ENCODE assay signal across 25 mouse cellular contexts in genomic region chr19:23369275-23369674, GRCm38 (mm10).
A peak's percentile ranks its signal among the peaks of the same experiment; 100 is the strongest.
DNase-seq lines count a peak whose midpoint lies in the region; ATAC-seq and TF ChIP-seq lines count a peak whose summit lies in the region.
"Had no signal": no experiment of that assay in that cellular context is flagged by ENCODE, and none has a peak within 500 bp of the region (broad histone marks: within the 10 kb centered on the region; RNA-seq: fewer than 3 reads in every experiment).

No protein-coding gene starts in this region.

- H3K27ac ChIP-seq in MEL (ENCODE audit: control insufficient read depth, low read depth, low read length) = no peak overlapping the region
- no peak overlapping the region for H3K27ac ChIP-seq in heart, embryonic 10.5 days
- H3K27ac ChIP-seq: embryonic facial prominence, embryonic 10.5 days; embryonic facial prominence, embryonic 12.5 days; forebrain, embryonic 13.5 days; forebrain, embryonic 15.5 days had no signal

- peak in 1 of 2 experiments; percentile 27; a peak in 1 of 4 replicates for TF ChIP-seq EP300 in MEL (IDR thresholded peaks at IDR 0.05; ENCODE audit: low read depth in 1 of 2, low read length in 2 of 2)

- no peak for TF ChIP-seq CTCF in MEL (IDR thresholded peaks at IDR 0.05 in 2 of 3, conservative IDR thresholded peaks at IDR 0.05 in 1 of 3; ENCODE audit: control insufficient read depth in 1 of 3, insufficient read depth in 1 of 3, low read depth in 2 of 3, low read length in 3 of 3, poor library complexity in 1 of 3, severe bottlenecking in 1 of 3)

- DNase-seq in 416B (ENCODE audit: low read depth) = peak; percentile 43
- DNase-seq in MEL (ENCODE audit: low read depth, low spot score) = peak; percentile 34
- no peak for DNase-seq in lung, adult 18-20 months
- no peak for DNase-seq in heart, embryonic 10.5 days (ENCODE audit: low spot score)
- no peak for DNase-seq in thymus, postnatal 4 days
- DNase-seq: adrenal gland, adult 2 months; adrenal gland, postnatal 10 days; adrenal gland, postnatal 25 days; B cell, adult 2 months; cerebellum, adult 11 months; cerebellum, adult 18-20 months; cerebellum, adult 8-10 months; cerebellum, adult 9-11 months; cerebellum, postnatal 14 days; cerebellum, postnatal 36 days; forebrain, postnatal 0 days had no signal

- H3K4me1 ChIP-seq in MEL (ENCODE audit: control insufficient read depth in 1 of 2, insufficient read depth in 2 of 2, low read length in 2 of 2) = no peaks in the 10 kb centered on the region
- H3K4me1 ChIP-seq in heart, embryonic 10.5 days = no peaks in the 10 kb centered on the region
- H3K4me1 ChIP-seq: embryonic facial prominence, embryonic 10.5 days; embryonic facial prominence, embryonic 12.5 days; forebrain, embryonic 13.5 days; forebrain, embryonic 15.5 days had no signal

- no peaks in the 10 kb centered on the region for H3K9me3 ChIP-seq in MEL (replicated peaks; ENCODE audit: insufficient read depth, low read length)
- no peaks in the 10 kb centered on the region for H3K9me3 ChIP-seq in heart, embryonic 10.5 days
- H3K9me3 ChIP-seq: embryonic facial prominence, embryonic 10.5 days; embryonic facial prominence, embryonic 12.5 days; forebrain, embryonic 13.5 days; forebrain, embryonic 15.5 days; G1E had no signal

- no peak for TF ChIP-seq POLR2A in MEL (IDR thresholded peaks at IDR 0.05; ENCODE audit: control insufficient read depth in 1 of 2, insufficient read depth in 1 of 2, low read depth in 1 of 2, low read length in 2 of 2, poor library complexity in 1 of 2)

- TF ChIP-seq RAD21 in MEL (IDR thresholded peaks at IDR 0.05; ENCODE audit: low read depth, low read length) = no peak

- H3K36me3 ChIP-seq in MEL (ENCODE audit: control insufficient read depth in 1 of 2, insufficient read depth in 2 of 2, low read length in 2 of 2) = no peaks in the 10 kb centered on the region
- no peaks in the 10 kb centered on the region for H3K36me3 ChIP-seq in heart, embryonic 10.5 days
- H3K36me3 ChIP-seq: embryonic facial prominence, embryonic 10.5 days; embryonic facial prominence, embryonic 12.5 days; forebrain, embryonic 15.5 days; G1E had no signal

- H3K79me2 ChIP-seq in MEL (ENCODE audit: control insufficient read depth, insufficient read depth, low read length, poor library complexity) = no peaks in the 10 kb centered on the region

- no peak overlapping the region for H3K4me3 ChIP-seq in MEL (ENCODE audit: control insufficient read depth in 1 of 2, insufficient read depth in 1 of 2, low read depth in 2 of 2, low read length in 2 of 2)
- H3K4me3 ChIP-seq in heart, embryonic 10.5 days = no peak overlapping the region
- H3K4me3 ChIP-seq: embryonic facial prominence, embryonic 10.5 days; embryonic facial prominence, embryonic 12.5 days; forebrain, embryonic 13.5 days; forebrain, embryonic 15.5 days had no signal

- peak; percentile 48; the same call in 1 of the 2 replicates for ATAC-seq in granulocyte monocyte progenitor cell, adult 5-6 weeks (replicated peaks; ENCODE audit: poor library complexity, severe bottlenecking)
- peak; percentile 70 for ATAC-seq in megakaryocyte progenitor cell, adult 5-6 weeks (replicated peaks; ENCODE audit: poor library complexity)
- ATAC-seq: CD4-positive, CD25-positive, alpha-beta regulatory T cell, adult 4 months; forebrain, embryonic 13.5 days; forebrain, embryonic 15.5 days; forebrain, postnatal 0 days had no signal

- 89% methylated on average over 4 of the region's 4 CpGs for WGBS in heart, embryonic 10.5 days

- H3K9ac ChIP-seq in MEL (ENCODE audit: control insufficient read depth, low read depth, low read length, poor library complexity, severe bottlenecking) = no peak overlapping the region
- H3K9ac ChIP-seq: embryonic facial prominence, embryonic 12.5 days; forebrain, embryonic 13.5 days; forebrain, embryonic 15.5 days; forebrain, postnatal 0 days had no signal

- no peaks in the 10 kb centered on the region for H3K27me3 ChIP-seq in MEL (ENCODE audit: control insufficient read depth in 1 of 2, insufficient read depth in 2 of 2, low read length in 2 of 2)
- H3K27me3 ChIP-seq in heart, embryonic 10.5 days (ENCODE audit: insufficient read depth, poor library complexity, severe bottlenecking) = no peaks in the 10 kb centered on the region
- H3K27me3 ChIP-seq: CH12.LX; embryonic facial prominence, embryonic 12.5 days; forebrain, embryonic 13.5 days; forebrain, embryonic 15.5 days had no signal

TF ChIP-seq in MEL, 35 proteins besides CTCF, POLR2A, EP300 and RAD21:
- TF ChIP-seq HCFC1 (IDR thresholded peaks at IDR 0.05; ENCODE audit: low read depth, low read length) (no peak), MYC (IDR thresholded peaks at IDR 0.05; ENCODE audit: low read depth, low read length) (no peak), JUND (IDR thresholded peaks at IDR 0.05; ENCODE audit: low read depth, low read length) (no peak), MAZ (IDR thresholded peaks at IDR 0.05; ENCODE audit: low read depth, low read length) (no peak), BHLHE40 (IDR thresholded peaks at IDR 0.05; ENCODE audit: borderline replicate concordance, low read depth, low read length) (no peak), ZNF384 (IDR thresholded peaks at IDR 0.05; ENCODE audit: low read depth, low read length) (0 out of 2 replicates have a peak, but pooled peaks have one; percentile 22), ZMIZ1 (IDR thresholded peaks at IDR 0.05; ENCODE audit: low read depth, low read length) (no peak), TBP (IDR thresholded peaks at IDR 0.05; ENCODE audit: low read depth, low read length) (no peak), USF1 (IDR thresholded peaks at IDR 0.05; ENCODE audit: low read depth, low read length) (no peak), UBTF (IDR thresholded peaks at IDR 0.05; ENCODE audit: borderline replicate concordance, insufficient read depth, low read depth, low read length) (no peak), GABPA (IDR thresholded peaks at IDR 0.05; ENCODE audit: low read depth, low read length) (no peak), ELF1 (IDR thresholded peaks at IDR 0.05; ENCODE audit: low read depth, low read length) (no peak), POLR2AphosphoS2 (IDR thresholded peaks at IDR 0.05; ENCODE audit: low read length) (no peak), GATA1 (IDR thresholded peaks at IDR 0.05; ENCODE audit: low read depth, low read length) (peak; percentile 44), MXI1 (IDR thresholded peaks at IDR 0.05; ENCODE audit: low read depth, low read length) (no peak), POLR2AphosphoS5 (IDR thresholded peaks at IDR 0.05; ENCODE audit: borderline replicate concordance, low read depth, low read length) (no peak)
TF ChIP-seq in MEL: peak in this region for 2.

Comparison
In these comparisons a context has a peak if more than half of its experiments do, and no peak if none do; other contexts are left out.
1. DNase-seq: peak in 416B (single experiment) and MEL (single experiment); none in lung, adult 18-20 months (0 of 2), heart, embryonic 10.5 days (single experiment) and thymus, postnatal 4 days (single experiment).